Mouse (Mus musculus): ENCODE results near the gene Ces1f.

GRCm38 (mm10) chr8:93317031-93317430 lies 37.5 kb upstream of the Ces1f start:
- TF ChIP-seq CTCF (IDR thresholded peaks at IDR 0.05; ENCODE audit: low read depth) (no peak), EP300 (IDR thresholded peaks at IDR 0.05; ENCODE audit: low read depth) (no peak)
